Mouse (Mus musculus) A20 (cell line): ENCODE results near the gene Cyp1a2.
A peak's percentile ranks its signal among the peaks of the same experiment; 100 is the strongest.

ENCODE experiments used
- DNase-seq: peaks from one replicate; pipeline ENCODE4 v3.0.0-alpha.2; 2011; ENCODE audit warnings: low read depth, low spot score

Gene Cyp1a2

GRCm38 (mm10) chr9:57671500-57671899, 12.0 kb downstream of the Cyp1a2 start:
- DNase-seq = no peak

- no peak for DNase-seq
These were observed 12.5 kb downstream of the Cyp1a2 start for GRCm38 (mm10) chr9:57671037-57671436.

GRCm38 (mm10) chr9:57669566-57669965, 13.9 kb downstream of the Cyp1a2 start:
- no peak for DNase-seq

GRCm38 (mm10) chr9:57668277-57668676, 15.2 kb downstream of the Cyp1a2 start:
- DNase-seq = no peak

- no peak for DNase-seq
These were observed 15.7 kb downstream of the Cyp1a2 start for GRCm38 (mm10) chr9:57667817-57668216.

- DNase-seq = no peak
These were observed 16.4 kb downstream of the Cyp1a2 start for GRCm38 (mm10) chr9:57667136-57667535.

- no peak for DNase-seq
These were observed 17.0 kb downstream of the Cyp1a2 start for GRCm38 (mm10) chr9:57666536-57666935.

GRCm38 (mm10) chr9:57664616-57665015, 18.9 kb downstream of the Cyp1a2 start:
- DNase-seq = no peak

- DNase-seq = no peak
These were observed 22.0 kb downstream of the Cyp1a2 start for GRCm38 (mm10) chr9:57661552-57661951.

GRCm38 (mm10) chr9:57660501-57660900, 23.0 kb downstream of the Cyp1a2 start:
- DNase-seq = no peak

- peak; percentile 81 for DNase-seq
These were observed 23.7 kb downstream of the Cyp1a2 start for GRCm38 (mm10) chr9:57659774-57660173.

GRCm38 (mm10) chr9:57658970-57659369, 24.5 kb downstream of the Cyp1a2 start:
- peak; percentile 24 for DNase-seq

GRCm38 (mm10) chr9:57657843-57658242, 25.7 kb downstream of the Cyp1a2 start:
- DNase-seq = no peak

GRCm38 (mm10) chr9:57656631-57657350, 26.7 kb downstream of the Cyp1a2 start:
- DNase-seq = no peak

GRCm38 (mm10) chr9:57655749-57656148, 27.8 kb downstream of the Cyp1a2 start:
- peak; percentile 92 for DNase-seq

- no peak for DNase-seq
These were observed 28.5 kb downstream of the Cyp1a2 start for GRCm38 (mm10) chr9:57654966-57655365.

GRCm38 (mm10) chr9:57653283-57653682, 30.2 kb downstream of the Cyp1a2 start, which contains the start of gene Csk:
Gene Csk (minus strand): TSS chr9:57653631.
- DNase-seq = no peak

- DNase-seq = no peak
These were observed 30.6 kb downstream of the Cyp1a2 start for GRCm38 (mm10) chr9:57652855-57653254.

GRCm38 (mm10) chr9:57652351-57652750, 31.2 kb downstream of the Cyp1a2 start:
- no peak for DNase-seq

GRCm38 (mm10) chr9:57650786-57651311, 32.7 kb downstream of the Cyp1a2 start:
- peak; percentile 91 for DNase-seq

GRCm38 (mm10) chr9:57650130-57650785, 33.2 kb downstream of the Cyp1a2 start:
- DNase-seq = no peak

GRCm38 (mm10) chr9:57647286-57648108, 36.0 kb downstream of the Cyp1a2 start:
- no peak for DNase-seq
